In genomic region chr10:91686082-91686618, GRCm38 (mm10) we compare ENCODE assay signal across 22 mouse cellular contexts.
A peak's percentile ranks its signal among the peaks of the same experiment; 100 is the strongest.
DNase-seq lines count a peak whose midpoint lies in the region; ATAC-seq lines count a peak whose summit lies in the region.
"Had no signal": no experiment of that assay in that cellular context is flagged by ENCODE, and none has a peak within 500 bp of the region (broad histone marks: within the 10 kb centered on the region; RNA-seq: fewer than 3 reads in every experiment).

No protein-coding gene starts in this region.

- no peak for DNase-seq in urinary bladder, postnatal 10 days (ENCODE audit: low spot score)
- DNase-seq in left cerebral cortex, adult 11 months (ENCODE audit: low spot score), result no peak
- DNase-seq in liver, embryonic 11.5 days (ENCODE audit: low spot score), result no peak
- DNase-seq: adrenal gland, adult 2 months; cerebellum, adult 9-11 months; gastrocnemius, postnatal 10 days; heart, adult 2 months; heart, postnatal 36 days; kidney, postnatal 4 days; layer of hippocampus, adult 9-11 months; liver, embryonic 13.5 days; lung, embryonic 14.5 days; lung, postnatal 36 days; right cerebral cortex, postnatal 25 days; thymus, adult 18-20 months had no signal

- H3K27ac ChIP-seq in neural tube, embryonic 12.5 days, result peak overlapping the region; percentile 46; the same call in 1 of the 2 replicates
- no peak overlapping the region for H3K27ac ChIP-seq in neural tube, embryonic 15.5 days (replicated peaks)
- peak overlapping the region; percentile 32 for H3K27ac ChIP-seq in hindbrain, embryonic 15.5 days (replicated peaks)
- peak overlapping the region; percentile 63 for H3K27ac ChIP-seq in midbrain, embryonic 16.5 days (ENCODE audit: low read length)
- H3K27ac ChIP-seq in liver, embryonic 11.5 days (ENCODE audit: low read depth, low read length), result no peak overlapping the region
- H3K27ac ChIP-seq: heart, adult 2 months; intestine, embryonic 15.5 days; limb, embryonic 12.5 days; liver, embryonic 13.5 days; stomach, embryonic 15.5 days had no signal

- no peaks in the 10 kb centered on the region for H3K9me3 ChIP-seq in neural tube, embryonic 12.5 days
- H3K9me3 ChIP-seq in neural tube, embryonic 15.5 days (replicated peaks), result no peaks in the 10 kb centered on the region
- no peaks in the 10 kb centered on the region for H3K9me3 ChIP-seq in hindbrain, embryonic 15.5 days
- no peaks in the 10 kb centered on the region for H3K9me3 ChIP-seq in midbrain, embryonic 16.5 days (replicated peaks; ENCODE audit: control insufficient read depth, low read length, poor library complexity, severe bottlenecking)
- H3K9me3 ChIP-seq in liver, embryonic 11.5 days (ENCODE audit: control insufficient read depth, low read length), result no peaks in the 10 kb centered on the region
- H3K9me3 ChIP-seq: intestine, embryonic 15.5 days; limb, embryonic 12.5 days; liver, embryonic 13.5 days; stomach, embryonic 15.5 days had no signal

- H3K4me2 ChIP-seq in neural tube, embryonic 12.5 days (replicated peaks), result no peak overlapping the region
- no peak overlapping the region for H3K4me2 ChIP-seq in neural tube, embryonic 15.5 days
- no peak overlapping the region for H3K4me2 ChIP-seq in hindbrain, embryonic 15.5 days
- peak overlapping the region; percentile 14; the same call in 1 of the 2 replicates for H3K4me2 ChIP-seq in midbrain, embryonic 16.5 days (ENCODE audit: low read length)
- H3K4me2 ChIP-seq in liver, embryonic 11.5 days, result no peak overlapping the region
- H3K4me2 ChIP-seq: intestine, embryonic 15.5 days; limb, embryonic 12.5 days; liver, embryonic 13.5 days; lung, embryonic 14.5 days; stomach, embryonic 15.5 days had no signal

- no peak for ATAC-seq in neural tube, embryonic 12.5 days (ENCODE audit: low FRiP score, low read depth)
- ATAC-seq in neural tube, embryonic 15.5 days (ENCODE audit: low FRiP score), result no peak
- no peak; the same call in 1 of the 2 replicates for ATAC-seq in hindbrain, embryonic 15.5 days (ENCODE audit: low FRiP score, low read depth)
- ATAC-seq in midbrain, embryonic 16.5 days, result no peak
- no peak for ATAC-seq in liver, embryonic 11.5 days (replicated peaks; ENCODE audit: low FRiP score)
- ATAC-seq: intestine, embryonic 15.5 days had no signal

- WGBS in neural tube, embryonic 12.5 days, result 45% methylated on average over 8 of the region's 8 CpGs
- WGBS in neural tube, embryonic 15.5 days, result 32% methylated on average over 8 of the region's 8 CpGs
- 24% methylated on average over 8 of the region's 8 CpGs for WGBS in hindbrain, embryonic 15.5 days
- 17% methylated on average over 8 of the region's 8 CpGs for WGBS in midbrain, embryonic 16.5 days
- 70% methylated on average over 8 of the region's 8 CpGs for WGBS in liver, embryonic 11.5 days

- peaks cover 6% of the 10 kb centered on the region; the same call in 1 of the 2 replicates for H3K4me1 ChIP-seq in neural tube, embryonic 12.5 days
- peaks cover 11% of the 10 kb centered on the region for H3K4me1 ChIP-seq in neural tube, embryonic 15.5 days
- H3K4me1 ChIP-seq in hindbrain, embryonic 15.5 days (replicated peaks), result peaks cover 17% of the 10 kb centered on the region
- H3K4me1 ChIP-seq in midbrain, embryonic 16.5 days (ENCODE audit: control insufficient read depth, insufficient read depth, low read length), result peaks cover 17% of the 10 kb centered on the region
- no peaks in the 10 kb centered on the region for H3K4me1 ChIP-seq in liver, embryonic 11.5 days (replicated peaks; ENCODE audit: control insufficient read depth, insufficient read depth, low read length)
- H3K4me1 ChIP-seq: intestine, embryonic 15.5 days; limb, embryonic 12.5 days; liver, embryonic 13.5 days; stomach, embryonic 15.5 days had no signal

- no peak overlapping the region for H3K4me3 ChIP-seq in neural tube, embryonic 12.5 days
- no peak overlapping the region for H3K4me3 ChIP-seq in neural tube, embryonic 15.5 days (replicated peaks)
- no peak overlapping the region for H3K4me3 ChIP-seq in hindbrain, embryonic 15.5 days
- H3K4me3 ChIP-seq in midbrain, embryonic 16.5 days (ENCODE audit: low read depth, low read length), result no peak overlapping the region
- no peak overlapping the region for H3K4me3 ChIP-seq in liver, embryonic 11.5 days (ENCODE audit: low read depth, low read length)
- H3K4me3 ChIP-seq: heart, adult 2 months; intestine, embryonic 15.5 days; limb, embryonic 12.5 days; liver, embryonic 13.5 days; stomach, embryonic 15.5 days had no signal

- no peaks in the 10 kb centered on the region for H3K27me3 ChIP-seq in neural tube, embryonic 12.5 days (replicated peaks)
- no peaks in the 10 kb centered on the region for H3K27me3 ChIP-seq in neural tube, embryonic 15.5 days (replicated peaks)
- no peaks in the 10 kb centered on the region for H3K27me3 ChIP-seq in hindbrain, embryonic 15.5 days
- H3K27me3 ChIP-seq in midbrain, embryonic 16.5 days (ENCODE audit: control insufficient read depth, insufficient read depth, low read depth, low read length), result no peaks in the 10 kb centered on the region
- no peaks in the 10 kb centered on the region for H3K27me3 ChIP-seq in liver, embryonic 11.5 days (replicated peaks; ENCODE audit: control insufficient read depth, insufficient read depth, low read length)
- H3K27me3 ChIP-seq: intestine, embryonic 15.5 days; limb, embryonic 12.5 days; liver, embryonic 13.5 days; stomach, embryonic 15.5 days had no signal

- H3K36me3 ChIP-seq in neural tube, embryonic 12.5 days, result no peaks in the 10 kb centered on the region
- no peaks in the 10 kb centered on the region for H3K36me3 ChIP-seq in neural tube, embryonic 15.5 days
- no peaks in the 10 kb centered on the region for H3K36me3 ChIP-seq in hindbrain, embryonic 15.5 days
- no peaks in the 10 kb centered on the region for H3K36me3 ChIP-seq in midbrain, embryonic 16.5 days (ENCODE audit: control insufficient read depth, insufficient read depth, low read length)
- no peaks in the 10 kb centered on the region for H3K36me3 ChIP-seq in liver, embryonic 11.5 days (ENCODE audit: control insufficient read depth, insufficient read depth, low read length)
- H3K36me3 ChIP-seq: intestine, embryonic 15.5 days; limb, embryonic 12.5 days; liver, embryonic 13.5 days; stomach, embryonic 15.5 days had no signal

- H3K9ac ChIP-seq in neural tube, embryonic 12.5 days, result no peak overlapping the region
- no peak overlapping the region for H3K9ac ChIP-seq in neural tube, embryonic 15.5 days (replicated peaks)
- no peak overlapping the region for H3K9ac ChIP-seq in hindbrain, embryonic 15.5 days
- no peak overlapping the region for H3K9ac ChIP-seq in midbrain, embryonic 16.5 days (ENCODE audit: low read depth, low read length)
- no peak overlapping the region for H3K9ac ChIP-seq in liver, embryonic 11.5 days (ENCODE audit: low read depth, low read length)
- H3K9ac ChIP-seq: intestine, embryonic 15.5 days; limb, embryonic 12.5 days; liver, embryonic 13.5 days; lung, embryonic 14.5 days; stomach, embryonic 15.5 days had no signal

Comparison
In these comparisons a context has a peak if more than half of its experiments do, and no peak if none do; other contexts are left out.
1. H3K27ac ChIP-seq: peak in neural tube, embryonic 12.5 days (single experiment), hindbrain, embryonic 15.5 days (single experiment) and midbrain, embryonic 16.5 days (single experiment); none in neural tube, embryonic 15.5 days (single experiment) and liver, embryonic 11.5 days (single experiment).